Mouse (Mus musculus): ENCODE measurements around the gene Fxyd7. TPM values are rescaled to one million over a fixed set of nuclear protein-coding genes. Genes with fewer than 3 reads are reported as not detected.

Gene Fxyd7
- polyA plus RNA-seq, 1 experiment from 2014 or later, result 20.3 TPM

GRCm38 (mm10) chr7:31073546-31073945 is 22.3 kb upstream of the Fxyd7 start:
- no peak for ATAC-seq
- Histone ChIP-seq H3K4me3 (replicated peaks) (no peak overlapping the region), H3K4me2 (replicated peaks) (no peak overlapping the region), H3K27me3 (replicated peaks) (no peaks in the 10 kb centered on the region), H3K27ac (no peak overlapping the region), H3K4me1 (replicated peaks) (peaks cover 27% of the 10 kb centered on the region), H3K36me3 (no peaks in the 10 kb centered on the region), H3K9me3 (no peaks in the 10 kb centered on the region), H3K9ac (no peak overlapping the region)

- no peak overlapping the region for H3K4me3 ChIP-seq (replicated peaks)
- H3K27me3 ChIP-seq (replicated peaks), result no peaks in the 10 kb centered on the region
- peak; percentile 21 for ATAC-seq
- peaks cover 32% of the 10 kb centered on the region for H3K4me1 ChIP-seq (replicated peaks)
- H3K4me2 ChIP-seq (replicated peaks), result peak overlapping the region; percentile 18; the same call in 1 of the 2 replicates
- peak overlapping the region; percentile 52; the same call in 1 of the 2 replicates for H3K27ac ChIP-seq
- no peaks in the 10 kb centered on the region for H3K36me3 ChIP-seq
- 19% methylated on average over 9 of the region's 9 CpGs for WGBS
- no peak overlapping the region for H3K9ac ChIP-seq
- no peaks in the 10 kb centered on the region for H3K9me3 ChIP-seq
Observed at GRCm38 (mm10) chr7:31072326-31072725, 21.1 kb upstream of the Fxyd7 start.

- Histone ChIP-seq H3K27me3 (replicated peaks) (no peaks in the 10 kb centered on the region), H3K9me3 (no peaks in the 10 kb centered on the region), H3K36me3 (no peaks in the 10 kb centered on the region), H3K4me1 (replicated peaks) (peaks cover 28% of the 10 kb centered on the region), H3K4me2 (replicated peaks) (no peak overlapping the region), H3K4me3 (replicated peaks) (no peak overlapping the region), H3K9ac (no peak overlapping the region), H3K27ac (no peak overlapping the region)
- no peak for ATAC-seq
- 84% methylated on average over 6 of the region's 6 CpGs for WGBS
Observed at GRCm38 (mm10) chr7:31070324-31070723, 19.1 kb upstream of the Fxyd7 start.

- H3K4me3 ChIP-seq (replicated peaks), result no peak overlapping the region
- no peaks in the 10 kb centered on the region for H3K9me3 ChIP-seq
- H3K36me3 ChIP-seq, result no peaks in the 10 kb centered on the region
- peaks cover 28% of the 10 kb centered on the region for H3K4me1 ChIP-seq (replicated peaks)
- ATAC-seq, result no peak
- WGBS, result 87% methylated on average over 14 of the region's 14 CpGs
- H3K27ac ChIP-seq, result no peak overlapping the region
- no peak overlapping the region for H3K9ac ChIP-seq
- H3K4me2 ChIP-seq (replicated peaks), result no peak overlapping the region
- no peaks in the 10 kb centered on the region for H3K27me3 ChIP-seq (replicated peaks)
Observed at GRCm38 (mm10) chr7:31069491-31069890, 18.2 kb upstream of the Fxyd7 start.

- 0 out of 2 replicates have a peak overlapping the region, but pooled peaks have one; percentile 36 for H3K27ac ChIP-seq
- no peak overlapping the region for H3K4me2 ChIP-seq (replicated peaks)
- H3K36me3 ChIP-seq, result no peaks in the 10 kb centered on the region
- peak; percentile 34; the same call in 1 of the 2 replicates for ATAC-seq
- no peaks in the 10 kb centered on the region for H3K27me3 ChIP-seq (replicated peaks)
- H3K9me3 ChIP-seq, result no peaks in the 10 kb centered on the region
- WGBS, result 34% methylated on average over 5 of the region's 5 CpGs
- H3K9ac ChIP-seq, result no peak overlapping the region
- peaks cover 17% of the 10 kb centered on the region for H3K4me1 ChIP-seq (replicated peaks)
- H3K4me3 ChIP-seq (replicated peaks), result no peak overlapping the region
Observed at GRCm38 (mm10) chr7:31067836-31068235, 16.6 kb upstream of the Fxyd7 start.

GRCm38 (mm10) chr7:31063074-31063560 is 11.8 kb upstream of the Fxyd7 start:
- no peak for ATAC-seq
- Histone ChIP-seq H3K4me2 (replicated peaks) (no peak overlapping the region), H3K9me3 (no peaks in the 10 kb centered on the region), H3K4me3 (replicated peaks) (no peak overlapping the region), H3K27ac (no peak overlapping the region), H3K4me1 (replicated peaks) (peaks cover 12% of the 10 kb centered on the region), H3K36me3 (no peaks in the 10 kb centered on the region), H3K27me3 (replicated peaks) (no peaks in the 10 kb centered on the region), H3K9ac (no peak overlapping the region)
- 87% methylated on average over 12 of the region's 12 CpGs for WGBS

GRCm38 (mm10) chr7:31060621-31061010 is 9.3 kb upstream of the Fxyd7 start:
- Histone ChIP-seq H3K27me3 (replicated peaks) (no peaks in the 10 kb centered on the region), H3K4me1 (replicated peaks) (0 out of 2 replicates have a peak, but pooled peaks cover 7% of the 10 kb centered on the region), H3K9ac (no peak overlapping the region), H3K9me3 (no peaks in the 10 kb centered on the region), H3K27ac (no peak overlapping the region), H3K36me3 (no peaks in the 10 kb centered on the region), H3K4me2 (replicated peaks) (no peak overlapping the region), H3K4me3 (replicated peaks) (no peak overlapping the region)
- ATAC-seq, result no peak
- WGBS, result 88% methylated on average over 7 of the region's 7 CpGs

- Histone ChIP-seq H3K27ac (no peak overlapping the region), H3K27me3 (replicated peaks) (no peaks in the 10 kb centered on the region), H3K36me3 (no peaks in the 10 kb centered on the region), H3K4me1 (replicated peaks) (peaks cover 12% of the 10 kb centered on the region; the same call in 1 of the 2 replicates), H3K9ac (no peak overlapping the region), H3K4me2 (replicated peaks) (no peak overlapping the region), H3K9me3 (no peaks in the 10 kb centered on the region), H3K4me3 (replicated peaks) (no peak overlapping the region)
- no peak for ATAC-seq
- WGBS, result 69% methylated on average over 11 of the region's 11 CpGs
Observed at GRCm38 (mm10) chr7:31059919-31060620, 8.8 kb upstream of the Fxyd7 start.

- H3K36me3 ChIP-seq, result no peaks in the 10 kb centered on the region
- no peak within 1 kb of the TSS for H3K4me2 ChIP-seq (replicated peaks)
- 1% methylated on average over 2 of the region's 2 CpGs for WGBS
- H3K4me1 ChIP-seq (replicated peaks), result peaks cover 19% of the 10 kb centered on the region
- no peak within 1 kb of the TSS for H3K27ac ChIP-seq
- ATAC-seq, result peak; percentile 60
- H3K27me3 ChIP-seq (replicated peaks), result no peaks in the 10 kb centered on the region; the same call in 1 of the 2 replicates
- H3K9ac ChIP-seq, result no peak within 1 kb of the TSS
- H3K4me3 ChIP-seq (replicated peaks), result no peak within 1 kb of the TSS
- H3K9me3 ChIP-seq, result no peaks in the 10 kb centered on the region
Observed at GRCm38 (mm10) chr7:31059108-31059507, 7.8 kb upstream of the Fxyd7 start, which contains the start of gene Lgi4. TSS of gene Lgi4 (plus strand) at chr7:31059342.

- no peak for ATAC-seq
- Histone ChIP-seq H3K36me3 (no peaks in the 10 kb centered on the region), H3K4me2 (replicated peaks) (no peak overlapping the region), H3K4me3 (replicated peaks) (no peak overlapping the region), H3K27ac (no peak overlapping the region), H3K4me1 (replicated peaks) (peaks cover 25% of the 10 kb centered on the region), H3K27me3 (replicated peaks) (peaks cover 3% of the 10 kb centered on the region; the same call in 1 of the 2 replicates), H3K9me3 (no peaks in the 10 kb centered on the region), H3K9ac (no peak overlapping the region)
- 85% methylated on average over 6 of the region's 6 CpGs for WGBS
Observed at GRCm38 (mm10) chr7:31058211-31058610, 6.9 kb upstream of the Fxyd7 start.

- no peak for ATAC-seq
- H3K4me1 ChIP-seq (replicated peaks), result peaks cover 30% of the 10 kb centered on the region
- no peak overlapping the region for H3K9ac ChIP-seq
- WGBS, result 75% methylated on average over 5 of the region's 5 CpGs
- peaks cover 8% of the 10 kb centered on the region for H3K27me3 ChIP-seq (replicated peaks)
- no peaks in the 10 kb centered on the region for H3K36me3 ChIP-seq
- no peak overlapping the region for H3K4me3 ChIP-seq (replicated peaks)
- no peaks in the 10 kb centered on the region for H3K9me3 ChIP-seq
- no peak overlapping the region for H3K4me2 ChIP-seq (replicated peaks)
- no peak overlapping the region for H3K27ac ChIP-seq
Observed at GRCm38 (mm10) chr7:31057730-31058129, 6.5 kb upstream of the Fxyd7 start.

- Histone ChIP-seq H3K4me1 (replicated peaks) (peaks cover 36% of the 10 kb centered on the region), H3K4me2 (replicated peaks) (no peak within 1 kb of the TSS), H3K4me3 (replicated peaks) (no peak within 1 kb of the TSS), H3K9me3 (no peaks in the 10 kb centered on the region), H3K27ac (no peak within 1 kb of the TSS), H3K9ac (no peak within 1 kb of the TSS), H3K27me3 (replicated peaks) (peaks cover 15% of the 10 kb centered on the region), H3K36me3 (no peaks in the 10 kb centered on the region)
- WGBS, result 77% methylated on average over 2 of the region's 2 CpGs
- ATAC-seq, result no peak
Observed at GRCm38 (mm10) chr7:31057071-31057470, 5.8 kb upstream of the Fxyd7 start, which contains the start of gene Fxyd1. TSS of gene Fxyd1 (minus strand) at chr7:31057199.

- Histone ChIP-seq H3K27ac (no peak overlapping the region), H3K4me2 (replicated peaks) (no peak overlapping the region), H3K4me1 (replicated peaks) (peaks cover 43% of the 10 kb centered on the region), H3K9ac (no peak overlapping the region), H3K9me3 (no peaks in the 10 kb centered on the region), H3K36me3 (no peaks in the 10 kb centered on the region), H3K4me3 (replicated peaks) (no peak overlapping the region), H3K27me3 (replicated peaks) (peaks cover 21% of the 10 kb centered on the region)
- 72% methylated on average over 7 of the region's 7 CpGs for WGBS
- no peak for ATAC-seq
Observed at GRCm38 (mm10) chr7:31056448-31056847, 5.2 kb upstream of the Fxyd7 start.
